Mouse (Mus musculus) liver, embryonic 11.5 days (tissue): ENCODE data around the gene Bak1. TPM values are rescaled to one million over a fixed set of nuclear protein-coding genes. Genes with fewer than 3 reads are reported as not detected.

Experiments used
- ATAC-seq: fragments of 200-750 bp; cut with Nextera tagmentation; replicated peaks from 2 replicates; pipeline ENCODE4 v1.8.0; 2017; ENCODE audit warnings: moderate number of reproducible peaks, mild to moderate bottlenecking, moderate TSS enrichment, moderate library complexity; ENCODE audit not compliant: low FRiP score
- DNase-seq: peaks from one replicate; pipeline ENCODE4 v3.0.0-alpha.2; 2017; ENCODE audit warnings: low spot score
- H3K27ac ChIP-seq: fragments of 300-500 bp; sonication (generic); 2 replicates; pipeline ENCODE4 v1.5.1; 2014; ENCODE audit warnings: mild to moderate bottlenecking, low read depth, low read length, control low read depth
- H3K27me3 ChIP-seq: fragments of 300-500 bp; sonication (generic); replicated peaks from 2 replicates; pipeline ENCODE4 v1.6.1; 2014; ENCODE audit warnings: low read length, mixed read lengths; ENCODE audit not compliant: control insufficient read depth, insufficient read depth
- H3K36me3 ChIP-seq: fragments of 300-500 bp; sonication (generic); 2 replicates; pipeline ENCODE4 v1.6.1; 2014; ENCODE audit warnings: mild to moderate bottlenecking, low read length, moderate library complexity, mixed read lengths; ENCODE audit not compliant: control insufficient read depth, insufficient read depth
- H3K4me1 ChIP-seq: fragments of 300-500 bp; sonication (generic); replicated peaks from 2 replicates; pipeline ENCODE4 v1.6.1; 2014; ENCODE audit warnings: low read length, mixed read lengths; ENCODE audit not compliant: control insufficient read depth, insufficient read depth
- H3K4me2 ChIP-seq: fragments of 300-500 bp; sonication (generic); 2 replicates; pipeline ENCODE4 v1.6.1; 2014; ENCODE audit warnings: mild to moderate bottlenecking, control low read depth, moderate library complexity
- H3K4me3 ChIP-seq: fragments of 300-500 bp; sonication (generic); 2 replicates; pipeline ENCODE4 v1.5.1; 2014; ENCODE audit warnings: low read depth, low read length, control low read depth
- H3K9ac ChIP-seq: fragments of 300-500 bp; sonication (generic); 2 replicates; pipeline ENCODE4 v1.6.1; 2014; ENCODE audit warnings: low read depth, low read length, control low read depth
- H3K9me3 ChIP-seq: fragments of 300-500 bp; sonication (generic); 2 replicates; pipeline ENCODE4 v1.6.1; 2016; ENCODE audit warnings: low read length, inconsistent platforms, mixed read lengths; ENCODE audit not compliant: control insufficient read depth
- WGBS: fragments of 180-500 bp; shearing (Covaris S2); extraction: QIAGEN DNeasy Blood & Tissue Kit; methylation state at CpG from one replicate; pipeline ENCODE4 v1.1.7; 2014; 5-methylcytosine and 5-hydroxymethylcytosine counted together
- polyA plus RNA-seq: library from polyadenylated mRNA; unstranded; fragments of >200 nt; fragmentation: Nextera tagmentation; extraction: Ambion mirVana; gene quantifications from 2 replicates; pipeline ENCODE4 v1.2.1, GENCODE M21; 2014

Bak1 gene
- polyA plus RNA-seq, 1 experiment from 2014 or later = 11.3 TPM

DNA sequence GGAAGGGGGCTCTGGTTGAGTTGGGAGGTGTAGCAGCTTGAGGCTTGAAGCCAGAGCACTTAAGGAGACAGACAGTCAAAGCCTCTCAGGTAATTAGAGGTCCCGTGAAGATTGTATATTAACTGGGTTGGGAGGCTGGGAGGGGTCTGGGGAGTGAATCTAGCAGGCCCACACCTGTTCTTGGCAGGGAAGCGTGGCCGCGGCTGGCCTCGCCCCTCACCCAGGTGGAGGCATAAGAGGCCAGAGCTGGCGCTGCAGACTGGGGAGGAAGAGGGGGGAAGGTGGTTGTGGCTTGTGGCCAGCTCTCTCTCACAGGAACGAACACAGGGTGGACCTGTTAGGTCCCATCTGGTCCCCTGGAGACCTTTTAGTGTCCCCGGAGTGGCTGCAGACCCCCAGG is 31.9 kb upstream of the Bak1 start:
- Histone ChIP-seq H3K9me3 (no peaks in the 10 kb centered on the region; the same call in 1 of the 2 replicates), H3K27ac (no peak overlapping the region), H3K4me3 (no peak overlapping the region), H3K36me3 (no peaks in the 10 kb centered on the region), H3K27me3 (peaks cover 32% of the 10 kb centered on the region), H3K9ac (no peak overlapping the region), H3K4me1 (peaks cover 8% of the 10 kb centered on the region), H3K4me2 (no peak overlapping the region)
- DNase-seq = no peak
- WGBS = 58% methylated on average over 8 of the region's 8 CpGs
- no peak for ATAC-seq

DNA sequence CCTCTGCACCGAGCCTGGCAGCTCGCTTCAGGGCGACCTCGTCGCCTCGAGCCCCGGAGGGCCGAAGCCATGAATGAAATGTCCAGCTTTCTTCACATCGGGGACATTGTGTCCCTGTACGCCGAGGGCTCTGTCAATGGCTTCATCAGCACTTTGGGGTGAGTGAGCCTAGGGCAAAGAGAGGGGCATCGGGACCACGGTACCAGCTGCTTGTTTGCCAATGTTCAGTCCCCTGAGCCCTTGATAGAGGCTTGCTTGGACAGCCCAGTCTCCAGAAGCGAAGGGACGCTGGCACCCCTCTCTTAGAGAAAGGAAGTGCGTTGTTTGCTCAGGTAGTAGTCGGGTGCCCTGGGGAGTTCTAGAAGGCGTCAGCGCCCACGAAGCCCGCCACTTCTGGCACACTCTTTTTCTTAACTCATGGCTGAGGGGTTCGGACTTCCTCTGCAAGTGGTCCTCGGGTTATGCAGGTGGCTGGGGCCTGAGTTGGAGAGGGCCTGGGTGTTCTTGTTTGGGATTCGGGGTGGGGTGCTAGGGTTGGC is 28.8 kb upstream of the Bak1 start:
- Histone ChIP-seq H3K36me3 (no peaks in the 10 kb centered on the region), H3K9me3 (no peaks in the 10 kb centered on the region; the same call in 1 of the 2 replicates), H3K4me2 (peak overlapping the region; percentile 97), H3K4me1 (peaks cover 8% of the 10 kb centered on the region), H3K27me3 (peaks cover 32% of the 10 kb centered on the region), H3K4me3 (peak overlapping the region; percentile 63), H3K27ac (no peak overlapping the region), H3K9ac (peak overlapping the region; percentile 58)
- DNase-seq = peak; percentile 69
- WGBS = 4% methylated on average over 24 of the region's 24 CpGs
- ATAC-seq = no peak

DNA sequence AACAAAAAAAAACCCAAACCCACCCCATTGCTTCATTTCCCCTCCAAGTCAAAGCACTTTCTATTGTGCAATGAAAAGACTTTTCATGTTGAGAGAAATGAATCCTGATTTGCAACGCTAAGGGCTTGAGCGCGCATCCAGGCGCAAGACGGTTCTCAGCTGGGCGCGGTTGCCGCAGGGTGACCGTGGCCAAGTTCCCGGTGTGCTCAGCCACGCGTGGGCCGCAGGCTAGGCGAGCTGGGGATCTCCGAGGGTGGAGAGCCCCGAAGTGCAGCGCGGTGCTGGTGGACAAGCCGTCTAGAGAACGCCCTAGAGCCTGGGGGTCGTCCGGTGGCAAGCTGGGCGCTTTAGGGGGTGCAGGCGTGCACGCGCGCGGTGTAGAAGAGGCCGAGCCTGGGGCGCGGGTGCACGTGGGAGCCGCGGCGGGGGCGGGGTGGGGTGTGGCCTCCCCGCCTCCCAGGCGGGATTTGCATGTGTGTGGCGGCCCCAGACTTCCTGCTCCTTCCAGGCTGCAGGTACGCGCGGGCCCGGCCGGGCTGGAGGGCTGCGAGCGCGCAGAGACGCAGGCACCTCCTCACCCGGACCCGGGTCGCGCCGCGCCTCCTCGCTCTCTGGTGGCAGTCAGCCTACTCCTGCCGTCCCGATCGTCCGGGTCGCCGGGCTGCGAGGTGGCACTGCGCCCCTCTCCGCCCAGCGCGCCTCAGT is 28.2 kb upstream of the Bak1 start, which contains the start of gene Itpr3:
TSS of gene Itpr3 (plus strand) at position 493 of the 705 bp plus-strand sequence.
- Histone ChIP-seq H3K9me3 (no peaks in the 10 kb centered on the region; the same call in 1 of the 2 replicates), H3K9ac (peak within 1 kb of the TSS; percentile 58), H3K36me3 (no peaks in the 10 kb centered on the region), H3K4me2 (peak within 1 kb of the TSS; percentile 97), H3K4me1 (peaks cover 8% of the 10 kb centered on the region), H3K4me3 (peak within 1 kb of the TSS; percentile 63), H3K27ac (peak within 1 kb of the TSS; percentile 62), H3K27me3 (peaks cover 32% of the 10 kb centered on the region)
- WGBS = under 1% methylated on average over 57 of the region's 66 CpGs
- ATAC-seq (peak; percentile 58; the same call in 1 of the 2 replicates), DNase-seq (peak; percentile 73)

DNA sequence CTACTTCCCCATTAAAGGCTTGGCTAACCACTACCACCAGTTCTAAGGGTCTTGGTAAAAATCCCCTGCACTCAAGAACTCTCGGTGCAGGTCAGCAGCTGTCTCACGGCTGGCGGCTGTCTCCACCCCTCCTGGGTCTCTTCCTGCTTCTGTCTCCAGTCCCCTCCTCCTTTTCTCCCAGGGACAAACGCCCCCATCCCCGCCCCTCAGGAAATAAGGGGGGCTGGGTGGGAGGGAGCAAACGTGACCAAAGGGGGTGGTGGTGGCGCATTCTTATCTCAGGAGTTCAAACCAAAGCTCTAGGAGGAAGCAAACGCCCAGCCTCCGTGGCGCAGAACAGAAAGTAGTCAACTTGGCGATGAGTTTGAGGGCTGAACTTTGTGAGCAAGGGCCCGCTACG is 27.4 kb upstream of the Bak1 start:
- WGBS = 0% methylated on average over 13 of the region's 13 CpGs

DNA sequence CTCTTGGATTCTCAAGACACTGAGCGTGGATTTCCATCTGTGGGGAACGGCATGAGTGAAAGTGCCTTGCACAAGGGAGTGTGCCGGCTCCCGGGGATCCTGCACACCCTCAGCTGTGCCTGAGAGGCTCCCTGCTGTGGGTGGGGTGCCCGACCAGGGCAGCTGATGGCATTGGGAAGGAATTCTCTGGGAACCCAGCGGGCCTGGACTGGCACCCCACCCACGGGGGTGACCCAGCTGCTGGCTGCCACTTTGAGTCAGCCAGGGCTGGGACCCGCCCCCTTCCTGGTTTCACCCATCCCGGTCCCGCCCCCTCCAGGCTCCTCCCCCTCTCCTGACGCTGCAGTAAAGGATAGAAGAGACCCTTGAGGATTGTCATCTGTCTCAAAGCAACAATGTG is 22.7 kb upstream of the Bak1 start:
- Histone ChIP-seq H3K36me3 (no peaks in the 10 kb centered on the region), H3K4me2 (peak overlapping the region; percentile 42), H3K4me3 (no peak overlapping the region), H3K9ac (no peak overlapping the region), H3K27ac (no peak overlapping the region), H3K27me3 (no peaks in the 10 kb centered on the region), H3K4me1 (0 out of 2 replicates have a peak, but pooled peaks cover 3% of the 10 kb centered on the region), H3K9me3 (no peaks in the 10 kb centered on the region)
- ATAC-seq (no peak), DNase-seq (no peak)
- 31% methylated on average over 11 of the region's 11 CpGs for WGBS

More for the DNA sequence above, 27.4 kb upstream of the Bak1 start:
- Histone ChIP-seq H3K4me1 (peaks cover 8% of the 10 kb centered on the region), H3K27ac (peak overlapping the region; percentile 62), H3K4me3 (peak overlapping the region; percentile 63), H3K27me3 (peaks cover 32% of the 10 kb centered on the region), H3K36me3 (no peaks in the 10 kb centered on the region), H3K4me2 (peak overlapping the region; percentile 97), H3K9ac (no peak overlapping the region), H3K9me3 (no peaks in the 10 kb centered on the region)
- ATAC-seq = peak; percentile 71
- peak; percentile 84 for DNase-seq

DNA sequence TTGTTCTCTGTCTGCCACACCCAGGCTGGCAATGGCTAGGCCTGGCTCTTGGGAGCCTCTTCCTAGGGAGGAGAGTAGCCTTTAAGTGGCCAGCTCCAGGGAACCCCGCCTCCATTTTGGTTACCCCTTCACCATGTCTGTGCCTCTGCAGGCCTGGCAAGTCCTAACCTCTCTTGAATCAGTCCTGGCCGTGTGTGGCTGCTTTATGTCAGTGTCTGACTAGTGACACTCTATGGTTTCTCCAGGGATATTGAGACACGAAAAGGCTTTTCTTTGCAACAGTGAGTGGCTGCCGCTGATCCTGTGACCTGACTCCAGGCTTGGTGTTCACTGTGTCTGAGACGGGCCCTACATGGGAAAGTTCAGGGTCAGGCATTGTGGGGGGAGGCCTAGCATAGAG is 22.0 kb upstream of the Bak1 start:
- Histone ChIP-seq H3K9me3 (no peaks in the 10 kb centered on the region), H3K4me2 (no peak overlapping the region), H3K4me3 (no peak overlapping the region), H3K27ac (no peak overlapping the region), H3K9ac (no peak overlapping the region), H3K36me3 (no peaks in the 10 kb centered on the region), H3K27me3 (no peaks in the 10 kb centered on the region), H3K4me1 (0 out of 2 replicates have a peak, but pooled peaks cover 3% of the 10 kb centered on the region)
- ATAC-seq (no peak), DNase-seq (no peak)
- 61% methylated on average over 5 of the region's 5 CpGs for WGBS

DNA sequence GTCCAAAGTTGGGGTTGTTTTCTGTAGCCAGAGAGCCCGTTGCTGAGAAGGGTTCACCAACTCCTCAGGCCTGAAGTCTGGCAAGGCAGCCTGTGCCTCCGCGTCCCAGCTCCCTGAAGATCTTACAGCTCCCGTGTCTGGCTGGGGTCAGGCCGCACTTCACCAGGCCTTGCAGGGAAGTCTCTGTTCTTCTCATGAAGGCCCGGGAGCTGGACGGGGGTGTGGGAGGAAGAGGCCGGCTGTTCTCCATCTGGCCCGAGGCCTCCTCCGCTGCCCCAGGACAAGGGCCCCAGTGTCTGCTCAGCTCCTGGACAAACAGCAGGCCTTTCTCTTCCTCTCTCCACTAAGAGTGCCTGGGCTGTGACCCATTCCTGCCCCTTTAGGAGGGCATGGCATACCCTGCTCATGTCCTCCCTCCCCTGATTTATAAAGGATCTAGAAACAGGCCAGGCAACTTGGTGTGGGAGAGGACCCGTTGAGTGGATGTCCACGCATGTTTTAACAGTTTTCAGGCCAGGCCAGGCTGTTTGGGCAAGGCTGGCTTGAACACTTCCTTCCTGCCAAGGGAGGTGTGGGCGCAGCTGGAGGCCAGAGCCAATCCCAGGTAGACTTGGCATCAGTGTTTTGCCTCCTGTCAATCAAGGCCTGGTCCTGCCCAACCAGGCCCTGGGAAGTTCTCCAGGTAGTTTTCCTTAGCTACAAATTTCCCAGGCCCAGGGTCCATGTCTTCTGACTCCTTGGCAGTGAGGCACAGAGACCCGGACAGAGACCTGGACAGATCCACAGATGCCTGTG is 19.8 kb upstream of the Bak1 start:
- H3K9ac ChIP-seq = no peak overlapping the region
- 68% methylated on average over 14 of the region's 14 CpGs for WGBS
- no peak overlapping the region for H3K4me2 ChIP-seq
- ATAC-seq (no peak), DNase-seq (no peak)
- no peaks in the 10 kb centered on the region for H3K36me3 ChIP-seq
- H3K4me1 ChIP-seq = 0 out of 2 replicates have a peak, but pooled peaks cover 3% of the 10 kb centered on the region
- H3K27ac ChIP-seq = 0 out of 2 replicates have a peak overlapping the region, but pooled peaks have one; percentile 8
- no peak overlapping the region for H3K4me3 ChIP-seq
- no peaks in the 10 kb centered on the region for H3K9me3 ChIP-seq
- H3K27me3 ChIP-seq = no peaks in the 10 kb centered on the region

DNA sequence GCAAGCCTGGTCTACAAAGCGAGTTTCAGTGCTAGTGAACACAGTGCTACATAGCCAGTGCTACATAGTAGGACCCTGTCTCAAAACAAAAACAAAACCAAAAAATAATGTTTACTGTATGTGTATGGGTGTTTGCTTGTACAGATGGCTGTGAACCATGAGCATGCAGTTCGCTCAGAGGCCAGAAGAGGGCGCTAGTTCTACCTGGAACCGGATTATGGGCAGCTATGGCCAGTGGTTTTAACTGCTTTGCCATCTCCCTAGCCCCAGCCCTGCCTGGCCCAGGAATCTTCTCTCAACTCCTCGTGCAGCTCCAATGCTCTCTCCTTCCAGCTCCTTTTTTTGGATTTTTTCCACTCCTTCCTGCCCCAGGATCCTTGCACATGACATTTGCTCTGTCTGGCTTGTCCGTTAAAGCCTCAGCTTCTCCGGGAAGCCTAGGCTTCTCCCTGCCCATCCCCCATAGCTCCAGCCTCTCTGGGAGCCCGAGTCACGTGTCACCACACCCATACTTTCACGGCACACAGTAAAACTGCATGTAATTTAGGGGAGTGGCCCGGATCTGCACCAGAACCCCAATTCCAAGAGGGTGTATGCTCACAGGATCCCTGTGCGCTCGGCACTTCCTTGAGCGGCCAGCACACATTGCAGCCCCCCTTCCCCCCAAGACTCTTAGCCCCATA is 19.1 kb upstream of the Bak1 start:
- no peak for ATAC-seq
- Histone ChIP-seq H3K4me1 (peaks cover 3% of the 10 kb centered on the region; the same call in 1 of the 2 replicates), H3K27ac (0 out of 2 replicates have a peak overlapping the region, but pooled peaks have one; percentile 8), H3K27me3 (no peaks in the 10 kb centered on the region), H3K36me3 (no peaks in the 10 kb centered on the region), H3K4me3 (no peak overlapping the region), H3K4me2 (no peak overlapping the region), H3K9ac (no peak overlapping the region), H3K9me3 (no peaks in the 10 kb centered on the region)
- 77% methylated on average over 14 of the region's 14 CpGs for WGBS
- no peak for DNase-seq
